Mouse (Mus musculus): ENCODE results near the gene Ovol1. TPM values are rescaled to one million over a fixed set of nuclear protein-coding genes. Genes with fewer than 3 reads are reported as not detected.

The Ovol1 gene
- total and polyA plus RNA-seq, 3 experiments, result not detected

DNA sequence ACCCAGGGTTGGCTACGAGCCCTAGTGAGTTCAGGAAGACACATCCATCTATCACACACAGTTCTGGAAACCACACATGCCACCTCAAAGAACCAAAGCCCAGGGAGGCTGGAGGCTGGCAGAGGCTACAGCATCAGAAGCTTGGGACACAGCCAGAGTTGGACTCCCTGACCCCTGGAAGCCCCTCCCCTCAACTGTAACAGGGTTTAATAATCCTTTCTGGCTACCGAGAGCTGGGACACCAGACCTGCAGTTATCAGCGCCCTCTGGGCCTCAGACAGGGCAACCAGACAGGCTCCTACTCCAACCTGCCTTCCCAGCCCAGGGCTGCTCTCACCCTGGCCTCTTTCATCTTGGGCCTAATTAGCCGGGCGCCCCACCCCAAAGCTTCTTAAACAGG lies 5.9 kb upstream of the Ovol1 start:
- H3K9me3 ChIP-seq (replicated peaks; ENCODE audit: low read length), result peaks cover 1% of the 10 kb centered on the region
- 0 out of 2 replicates have a peak, but pooled peaks cover 5% of the 10 kb centered on the region for H3K79me2 ChIP-seq (replicated peaks; ENCODE audit: control insufficient read depth, extremely low read depth, insufficient read depth, poor library complexity, severe bottlenecking)
- H3K4me3 ChIP-seq (replicated peaks in 1 of 3; ENCODE audit: low read depth in 2 of 3, low read length in 2 of 3, poor library complexity in 1 of 3), result no peak overlapping the region
- dilution Hi-C loops (cut with MboI; ENCODE audit: extremely low pct_ligation_motif_present, extremely low pct_unique_long_range_greater_than_20kb, low sequenced_read_pairs) (no loop called here), in situ Hi-C loops (cut with MboI; ENCODE audit: low pct_ligation_motif_present, low pct_unique_long_range_greater_than_20kb, low sequenced_read_pairs) (no loop called here)
- H3K27me3 ChIP-seq (replicated peaks), result peaks cover 42% of the 10 kb centered on the region
- H3K36me3 ChIP-seq (replicated peaks in 1 of 2; ENCODE audit: control insufficient read depth in 1 of 2, insufficient read depth in 1 of 2, low read length in 1 of 2), result peaks cover 22 to 25% of the 10 kb centered on the region in 2 experiments
- no peak overlapping the region for H3K9ac ChIP-seq (ENCODE audit: insufficient read depth, low read depth)
- H3K4me1 ChIP-seq (ENCODE audit: control insufficient read depth in 1 of 2, insufficient read depth in 2 of 2), result peaks cover 7 to 22% of the 10 kb centered on the region in 2 experiments
- H3K27ac ChIP-seq (ENCODE audit: insufficient read depth, low read depth), result no peak overlapping the region
- DNase-seq (ENCODE audit: extremely low read depth), result no peak
- H3K4me2 ChIP-seq (ENCODE audit: insufficient read depth, low read depth, poor library complexity, severe bottlenecking), result no peak overlapping the region
- TF ChIP-seq POLR2A (IDR thresholded peaks at IDR 0.05; ENCODE audit: low read depth, low read length) (no peak), CTCF (conservative IDR thresholded peaks at IDR 0.05 in 1 of 2, IDR thresholded peaks at IDR 0.05 in 1 of 2; ENCODE audit: low read depth in 2 of 2, low read length in 2 of 2) (peak in 1 of 2 experiments; percentile 13; a peak in 1 of 4 replicates)

DNA sequence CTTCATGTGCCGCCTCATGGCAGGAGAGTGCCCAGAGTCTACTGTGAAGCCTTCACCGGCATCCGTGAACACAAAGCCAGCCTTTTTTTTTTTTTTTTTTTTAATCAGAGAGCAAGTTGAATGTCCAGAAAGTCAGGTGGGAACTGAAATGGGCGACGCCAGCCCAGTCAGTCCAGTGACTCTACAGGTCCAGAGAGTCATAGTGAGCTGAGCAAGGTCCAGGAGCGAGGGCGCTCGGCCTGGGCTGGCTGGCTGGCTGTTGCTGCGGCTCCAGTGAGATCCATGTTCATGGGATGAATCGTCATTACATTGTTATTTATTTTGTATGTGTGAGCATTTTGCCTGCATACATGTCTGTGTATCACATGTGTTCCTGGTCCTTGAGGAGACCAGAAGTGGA lies 2.3 kb upstream of the Ovol1 start:
- dilution Hi-C loops (cut with MboI; ENCODE audit: extremely low pct_ligation_motif_present, extremely low pct_unique_long_range_greater_than_20kb, low sequenced_read_pairs), result no loop called here
- DNase-seq (ENCODE audit: extremely low read depth), result no peak
- in situ Hi-C loops (cut with MboI; ENCODE audit: low pct_ligation_motif_present, low pct_unique_long_range_greater_than_20kb, low sequenced_read_pairs), result loop anchor here (5.0 kb wide), 1 partner anchor 35 kb away; no protein-coding TSS in a partner anchor

DNA sequence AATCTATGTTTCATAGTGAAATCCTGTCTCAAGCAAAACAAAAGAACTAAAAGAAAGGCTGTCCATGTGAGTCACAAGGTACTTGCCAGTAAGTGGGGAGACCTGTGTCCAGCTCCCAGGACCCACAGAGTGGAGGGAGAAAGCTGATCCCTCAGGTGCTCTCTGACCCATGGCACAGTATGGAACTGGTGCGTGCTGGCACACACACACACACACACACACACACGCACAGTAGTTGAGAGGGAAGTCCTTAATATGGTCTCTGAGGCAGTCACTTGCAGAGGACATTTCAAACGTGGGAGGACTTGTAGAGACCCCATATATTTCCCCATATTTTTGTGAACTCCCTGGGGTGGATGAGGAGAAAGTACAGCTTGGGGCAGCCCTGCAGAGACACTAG lies 1.4 kb upstream of the Ovol1 start:
- in situ Hi-C loops (cut with MboI; ENCODE audit: low pct_ligation_motif_present, low pct_unique_long_range_greater_than_20kb, low sequenced_read_pairs), result loop anchor here (5.0 kb wide), 1 partner anchor 35 kb away; no protein-coding TSS in a partner anchor

More for the DNA sequence above, 2.3 kb upstream of the Ovol1 start:
- H3K4me2 ChIP-seq (ENCODE audit: insufficient read depth, low read depth, poor library complexity, severe bottlenecking), result no peak overlapping the region
- peaks cover 76% of the 10 kb centered on the region for H3K27me3 ChIP-seq (replicated peaks)
- peaks cover 18% of the 10 kb centered on the region for H3K9me3 ChIP-seq (replicated peaks; ENCODE audit: low read length)
- H3K36me3 ChIP-seq (replicated peaks in 1 of 2; ENCODE audit: control insufficient read depth in 1 of 2, insufficient read depth in 1 of 2, low read length in 1 of 2), result no peaks in the 10 kb centered on the region
- TF ChIP-seq TCF12 (IDR thresholded peaks at IDR 0.05; ENCODE audit: low read depth, low read length), result no peak
- TF ChIP-seq GABPA (IDR thresholded peaks at IDR 0.05; ENCODE audit: insufficient replicate concordance, low read depth, low read length), result no peak
- no peak for TF ChIP-seq UBTF (IDR thresholded peaks at IDR 0.05; ENCODE audit: low read depth, low read length)
- no peak for TF ChIP-seq MEF2A (IDR thresholded peaks at IDR 0.05; ENCODE audit: borderline replicate concordance, low read depth, low read length)
- no peak overlapping the region for H3K9ac ChIP-seq (ENCODE audit: insufficient read depth, low read depth)
- no peaks in the 10 kb centered on the region for H3K79me2 ChIP-seq (replicated peaks; ENCODE audit: control insufficient read depth, extremely low read depth, insufficient read depth, poor library complexity, severe bottlenecking)
- no peak overlapping the region for H3K27ac ChIP-seq (ENCODE audit: insufficient read depth, low read depth)
- H3K4me3 ChIP-seq (replicated peaks in 1 of 3; ENCODE audit: low read depth in 2 of 3, low read length in 2 of 3, poor library complexity in 1 of 3), result no peak overlapping the region
- H3K4me1 ChIP-seq (ENCODE audit: control insufficient read depth in 1 of 2, insufficient read depth in 2 of 2), result peaks cover 0 to 10% of the 10 kb centered on the region in 2 experiments; a peak in 2 of 4 replicates

More for the DNA sequence above, 1.4 kb upstream of the Ovol1 start:
- Histone ChIP-seq H3K79me2 (replicated peaks; ENCODE audit: control insufficient read depth, extremely low read depth, insufficient read depth, poor library complexity, severe bottlenecking) (no peaks in the 10 kb centered on the region), H3K4me3 (replicated peaks in 1 of 3; ENCODE audit: low read depth in 2 of 3, low read length in 2 of 3, poor library complexity in 1 of 3) (no peak overlapping the region), H3K4me1 (ENCODE audit: control insufficient read depth in 1 of 2, insufficient read depth in 2 of 2) (peaks cover 0 to 8% of the 10 kb centered on the region in 2 experiments; a peak in 2 of 4 replicates), H3K4me2 (ENCODE audit: insufficient read depth, low read depth, poor library complexity, severe bottlenecking) (no peak overlapping the region), H3K9ac (ENCODE audit: insufficient read depth, low read depth) (no peak overlapping the region), H3K36me3 (replicated peaks in 1 of 2; ENCODE audit: control insufficient read depth in 1 of 2, insufficient read depth in 1 of 2, low read length in 1 of 2) (no peaks in the 10 kb centered on the region), H3K27me3 (replicated peaks) (peaks cover 83% of the 10 kb centered on the region), H3K27ac (ENCODE audit: insufficient read depth, low read depth) (no peak overlapping the region), H3K9me3 (replicated peaks; ENCODE audit: low read length) (peaks cover 18% of the 10 kb centered on the region)
- DNase-seq (ENCODE audit: extremely low read depth), result no peak
- TF ChIP-seq ZKSCAN1 (IDR thresholded peaks at IDR 0.05; ENCODE audit: borderline replicate concordance, low read depth, low read length), result no peak
- TF ChIP-seq IRF4 (IDR thresholded peaks at IDR 0.05; ENCODE audit: low read depth, low read length), result no peak
- no peak for TF ChIP-seq RAD21 (IDR thresholded peaks at IDR 0.05; ENCODE audit: low read depth, low read length)
- no peak for TF ChIP-seq HCFC1 (IDR thresholded peaks at IDR 0.05; ENCODE audit: low read depth, low read length)
- no peak for TF ChIP-seq UBTF (IDR thresholded peaks at IDR 0.05; ENCODE audit: low read depth, low read length)
- no peak for TF ChIP-seq PAX5 (IDR thresholded peaks at IDR 0.05; ENCODE audit: low read length)
- no peak for TF ChIP-seq KAT2A (IDR thresholded peaks at IDR 0.05; ENCODE audit: insufficient replicate concordance, low read length)
- no peak for TF ChIP-seq MAZ (IDR thresholded peaks at IDR 0.05; ENCODE audit: low read depth, low read length)
- no peak for TF ChIP-seq CTCF (conservative IDR thresholded peaks at IDR 0.05 in 1 of 2, IDR thresholded peaks at IDR 0.05 in 1 of 2; ENCODE audit: low read depth in 2 of 2, low read length in 2 of 2)
- no peak for TF ChIP-seq ELF1 (IDR thresholded peaks at IDR 0.05; ENCODE audit: low read depth, low read length)
- dilution Hi-C loops (cut with MboI; ENCODE audit: extremely low pct_ligation_motif_present, extremely low pct_unique_long_range_greater_than_20kb, low sequenced_read_pairs), result no loop called here
